Mouse (Mus musculus) thymus, postnatal 25 days (tissue): ENCODE results near the gene Ptprr.

Experiments used
- DNase-seq: peaks from one replicate; pipeline ENCODE4 v3.0.0; 2022

The Ptprr gene

GRCm38 (mm10) chr10:116201542-116201941 lies 183.5 kb downstream of the Ptprr start:
- no peak for DNase-seq

- no peak for DNase-seq
Observed at GRCm38 (mm10) chr10:116205580-116206358, 187.8 kb downstream of the Ptprr start.

GRCm38 (mm10) chr10:116206449-116206848 lies 188.4 kb downstream of the Ptprr start:
- DNase-seq, result no peak

GRCm38 (mm10) chr10:116207987-116208726 lies 190.1 kb downstream of the Ptprr start:
- peak; percentile 31 for DNase-seq

- DNase-seq, result no peak
Observed at GRCm38 (mm10) chr10:116208727-116209115, 190.7 kb downstream of the Ptprr start.

- no peak for DNase-seq
Observed at GRCm38 (mm10) chr10:116212127-116212526, 194.1 kb downstream of the Ptprr start.

- DNase-seq, result no peak
Observed at GRCm38 (mm10) chr10:116220336-116221118, 202.5 kb downstream of the Ptprr start.

GRCm38 (mm10) chr10:116235299-116235698 lies 217.3 kb downstream of the Ptprr start:
- no peak for DNase-seq

GRCm38 (mm10) chr10:116242200-116242599 lies 224.2 kb downstream of the Ptprr start:
- DNase-seq, result no peak

- DNase-seq, result no peak
Observed at GRCm38 (mm10) chr10:116243373-116243772, 225.4 kb downstream of the Ptprr start.

- DNase-seq, result no peak
Observed at GRCm38 (mm10) chr10:116245632-116246031, 227.6 kb downstream of the Ptprr start.

GRCm38 (mm10) chr10:116252668-116253067 lies 234.7 kb downstream of the Ptprr start:
- DNase-seq, result no peak

- no peak for DNase-seq
Observed at GRCm38 (mm10) chr10:116253972-116254371, 236.0 kb downstream of the Ptprr start.

GRCm38 (mm10) chr10:116259298-116259697 lies 241.3 kb downstream of the Ptprr start:
- no peak for DNase-seq

GRCm38 (mm10) chr10:116260658-116261433 lies 242.8 kb downstream of the Ptprr start:
- DNase-seq, result no peak

GRCm38 (mm10) chr10:116261559-116261958 lies 243.5 kb downstream of the Ptprr start:
- no peak for DNase-seq

GRCm38 (mm10) chr10:116264521-116264920 lies 246.5 kb downstream of the Ptprr start:
- no peak for DNase-seq

- DNase-seq, result no peak
Observed at GRCm38 (mm10) chr10:116266561-116267433, 248.8 kb downstream of the Ptprr start.

- no peak for DNase-seq
Observed at GRCm38 (mm10) chr10:116267434-116267822, 249.4 kb downstream of the Ptprr start.

- DNase-seq, result no peak
Observed at GRCm38 (mm10) chr10:116268343-116268742, 250.3 kb downstream of the Ptprr start.

GRCm38 (mm10) chr10:116270646-116271469 lies 252.8 kb downstream of the Ptprr start:
- no peak for DNase-seq
